Mouse (Mus musculus) left cerebral cortex, postnatal 25 days (tissue): ENCODE results near the gene Chrne. TPM values are rescaled to one million over a fixed set of nuclear protein-coding genes. Genes with fewer than 3 reads are reported as not detected.
"Not testable (repeated sequence)": the region's sequence is repeated elsewhere in the genome, so short reads cannot be mapped to it uniquely, and the experiment has no call there.

ENCODE experiments used
- DNase-seq, 2 experiments: peaks; one replicate each; pipeline ENCODE4 v3.0.0; 2022; ENCODE audit warnings: low spot score in 2 of 2, mixed read lengths in 1 of 2
- intact Hi-C: fragments of 180-260 bp; cut with DNase I; formaldehyde crosslinking; loops from one replicate; pipeline ENCODE4 v1.15.1; 2025
- total RNA-seq, 2 experiments: library from RNA; stranded (reverse); gene quantifications; 2 replicates each; pipeline ENCODE4 v1.2.3; 2021

Gene Chrne
- total RNA-seq, 2 experiments from 2014 or later, result not detected

GRCm38 (mm10) chr11:70570614-70571013, 48.4 kb downstream of the Chrne start:
- DNase-seq, intact Hi-C loops: not testable (repeated sequence)

GRCm38 (mm10) chr11:70566586-70566985, 52.4 kb downstream of the Chrne start:
- intact Hi-C loops, result no loop called here
- DNase-seq, result no peak

Other genes with a start within 250 kb of the Chrne start
- 10 to 100 TPM; 34.9 to 42.0 TPM for gene Pelp1, start 209.2 kb downstream of the Chrne start, total RNA-seq
- gene Arrb2, start 186.6 kb downstream of the Chrne start, total RNA-seq, result 10 to 100 TPM; 64.6 to 66.7 TPM
- gene Med11, start 167.3 kb downstream of the Chrne start, total RNA-seq, result 10 to 100 TPM; 12.9 to 15.7 TPM
- gene Zmynd15, start 159.8 kb downstream of the Chrne start, total RNA-seq, result under 1 TPM; 0.41 to 0.94 TPM
- 1 to 10 TPM in 1 of 2 experiments, under 1 TPM in 1; 0.94 to 1.2 TPM for gene Cxcl16, start 159.2 kb downstream of the Chrne start, total RNA-seq
- gene Tm4sf5, start 114.0 kb downstream of the Chrne start, total RNA-seq, result not detected
- gene Vmo1, start 104.6 kb downstream of the Chrne start, total RNA-seq, result not detected
- not detected for gene Gltpd2, start 100.0 kb downstream of the Chrne start, total RNA-seq
- 100 to 1,000 TPM; 172 to 186 TPM for gene Psmb6, start 93.8 kb downstream of the Chrne start, total RNA-seq
- gene Gm40193, start 86.3 kb downstream of the Chrne start, total RNA-seq, result not detected
- 10 to 100 TPM; 13.0 to 15.2 TPM for gene Pld2, start 79.2 kb downstream of the Chrne start, total RNA-seq
- gene Mink1, start 56.3 kb downstream of the Chrne start, total RNA-seq, result 100 to 1,000 TPM; 412 to 432 TPM
- not detected for gene 4930544D05Rik, start 3.4 kb downstream of the Chrne start, total RNA-seq
- gene Gp1ba, start 19.9 kb upstream of the Chrne start, total RNA-seq, result not detected
- gene Rnf167, start 28.0 kb upstream of the Chrne start, total RNA-seq, result 10 to 100 TPM; 78.6 to 81.4 TPM
- gene Slc25a11, start 28.3 kb upstream of the Chrne start, total RNA-seq, result 100 to 1,000 TPM; 110 to 117 TPM
- gene Pfn1, start 35.4 kb upstream of the Chrne start, total RNA-seq, result 100 to 1,000 TPM; 221 to 239 TPM
- 1 to 10 TPM; 7.0 to 9.0 TPM for gene Eno3, start 38.0 kb upstream of the Chrne start, total RNA-seq
- 10 to 100 TPM; 49.3 to 50.7 TPM for gene Spag7, start 50.2 kb upstream of the Chrne start, total RNA-seq
- gene Camta2, start 68.9 kb upstream of the Chrne start, total RNA-seq, result 100 to 1,000 TPM; 226 to 234 TPM
- gene Inca1, start 80.9 kb upstream of the Chrne start, total RNA-seq, result 1 to 10 TPM; 1.5 to 2.5 TPM
- gene Kif1c, start 81.3 kb upstream of the Chrne start, total RNA-seq, result 10 to 100 TPM; 51.3 to 53.2 TPM
- 10 to 100 TPM; 16.4 to 17.2 TPM for gene Zfp3, start 145.0 kb upstream of the Chrne start, total RNA-seq
- not detected for gene Scimp, start 193.4 kb upstream of the Chrne start, total RNA-seq
- gene Rabep1, start 225.6 kb upstream of the Chrne start, total RNA-seq, result 100 to 1,000 TPM; 128 to 130 TPM